Mouse (Mus musculus) spleen, adult 2 months (tissue): ENCODE data around the gene Tbk1.

Experiments used
- CTCF ChIP-seq: fragments of 200-500 bp; IDR thresholded peaks from 2 replicates; pipeline ENCODE4 v1.5.1; 2011; ENCODE audit warnings: mild to moderate bottlenecking, inconsistent platforms; ENCODE audit not compliant: insufficient read depth, insufficient read length, insufficient replicate concordance; ENCODE audit errors: extremely low read depth
- POLR2A ChIP-seq: fragments of 200-500 bp; IDR thresholded peaks from 2 replicates; pipeline ENCODE4 v1.6.1; 2011; ENCODE audit warnings: low read depth, low read length, inconsistent platforms

- no peak for TF ChIP-seq POLR2A
- peak; percentile 16; the same call in 1 of the 2 replicates for TF ChIP-seq CTCF
Observed at GRCm38 (mm10) chr10:121533137-121533872, 53.3 kb downstream of the Tbk1 start.
